Mouse (Mus musculus) heart, postnatal 0 days (tissue): ENCODE measurements around the gene Med7. TPM values are rescaled to one million over a fixed set of nuclear protein-coding genes. Genes with fewer than 3 reads are reported as not detected.

Experiments
- ATAC-seq: fragments of 200-750 bp; cut with Nextera tagmentation; 2 replicates; pipeline ENCODE4 v1.8.0; 2017; ENCODE audit warnings: low read depth, moderate number of reproducible peaks, moderate library complexity; ENCODE audit not compliant: insufficient read depth
- DNase-seq: peaks from one replicate; pipeline ENCODE4 v3.0.0-alpha.2; 2016; ENCODE audit warnings: low spot score
- H3K27ac ChIP-seq: fragments of 300-500 bp; sonication (generic); 2 replicates; pipeline ENCODE4 v1.5.1; 2014; ENCODE audit warnings: low read depth, mild to moderate bottlenecking
- H3K27me3 ChIP-seq: fragments of 300-500 bp; sonication (generic); 2 replicates; pipeline ENCODE4 v1.6.1; 2014; ENCODE audit warnings: low read length, mixed read lengths; ENCODE audit not compliant: control insufficient read depth, insufficient read depth
- H3K36me3 ChIP-seq: fragments of 300-500 bp; sonication (generic); replicated peaks from 2 replicates; pipeline ENCODE4 v1.6.1; 2014; ENCODE audit warnings: low read length, mixed read lengths; ENCODE audit not compliant: control insufficient read depth, insufficient read depth
- H3K4me1 ChIP-seq: fragments of 300-500 bp; sonication (generic); 2 replicates; pipeline ENCODE4 v1.6.1; 2014; ENCODE audit warnings: antibody characterized with exemption; ENCODE audit not compliant: control insufficient read depth, insufficient read depth
- H3K4me2 ChIP-seq: fragments of 300-500 bp; sonication (generic); 2 replicates; pipeline ENCODE4 v1.6.1; 2014; ENCODE audit warnings: low read depth, mild to moderate bottlenecking, low read length, moderate library complexity
- H3K4me3 ChIP-seq: fragments of 300-500 bp; sonication (generic); 2 replicates; pipeline ENCODE4 v1.5.1; 2014; ENCODE audit warnings: low read depth, low read length
- H3K9ac ChIP-seq: fragments of 300-500 bp; sonication (generic); replicated peaks from 2 replicates; pipeline ENCODE4 v1.6.1; 2014; ENCODE audit warnings: low read depth, low read length, mixed read lengths
- H3K9me3 ChIP-seq: fragments of 300-500 bp; sonication (generic); replicated peaks from 2 replicates; pipeline ENCODE4 v1.6.1; 2016; ENCODE audit warnings: low read length; ENCODE audit not compliant: control insufficient read depth
- CTCF ChIP-seq: IDR thresholded peaks from 2 replicates; pipeline ENCODE4 v1.5.1; 2016; ENCODE audit warnings: antibody characterized with exemption, control low read depth, low read depth
- EP300 ChIP-seq: IDR thresholded peaks from 2 replicates; pipeline ENCODE4 v1.6.1; 2016; ENCODE audit warnings: antibody characterized with exemption, low read depth
- WGBS: fragments of 180-500 bp; shearing (Covaris S2); extraction: QIAGEN DNeasy Blood & Tissue Kit; methylation state at CpG from one replicate; pipeline ENCODE4 v1.1.7; 2014; 5-methylcytosine and 5-hydroxymethylcytosine counted together
- polyA plus RNA-seq: library from polyadenylated mRNA; unstranded; fragments of >200 nt; fragmentation: Nextera tagmentation; extraction: Ambion mirVana; gene quantifications from 2 replicates; pipeline ENCODE4 v1.2.1, GENCODE M21; 2015
- total RNA-seq: library from RNA; depleted of rRNA; stranded (reverse); fragments of >200 nt; gene quantifications from 2 replicates; pipeline ENCODE4 v1.2.3, GENCODE M21; 2014; ENCODE audit warnings: low replicate concordance; rRNA removed

Med7 gene
- total and polyA plus RNA-seq, 2 experiments from 2014 or later = 7.2 to 44.0 TPM

GRCm38 (mm10) chr11:46480517-46480916, 43.8 kb downstream of the Med7 start:
- no peak overlapping the region for H3K4me3 ChIP-seq
- no peak for DNase-seq

DNA sequence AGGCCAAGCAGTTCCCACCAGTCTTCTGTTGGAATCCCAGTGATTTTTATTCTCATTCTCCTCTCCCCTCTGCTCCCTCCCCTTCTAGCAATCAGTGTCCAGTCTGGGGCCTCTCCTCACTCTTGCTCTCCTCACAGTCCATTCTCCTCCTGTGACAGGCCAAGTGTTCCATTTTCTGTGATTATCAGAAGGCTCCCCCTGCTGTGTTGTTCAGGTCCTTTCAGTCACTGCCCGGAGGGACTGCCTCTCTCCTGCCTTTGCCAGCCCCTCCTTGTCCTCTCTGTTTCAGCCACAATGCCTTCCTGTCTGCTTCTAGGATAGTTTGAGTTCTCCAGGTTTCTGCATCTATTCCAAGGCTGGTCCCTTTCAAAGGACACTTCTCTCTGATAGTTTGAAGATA, 51.5 kb downstream of the Med7 start:
- no peaks in the 10 kb centered on the region for H3K27me3 ChIP-seq
- H3K36me3 ChIP-seq = no peaks in the 10 kb centered on the region
- DNase-seq = no peak
- TF ChIP-seq CTCF (no peak), EP300 (no peak)
- no peaks in the 10 kb centered on the region for H3K9me3 ChIP-seq
- WGBS = 6% methylated on average over 1 of the region's 1 CpGs
- H3K4me2 ChIP-seq = no peak overlapping the region
- no peak overlapping the region for H3K27ac ChIP-seq
- no peak overlapping the region for H3K4me3 ChIP-seq
- ATAC-seq = no peak
- no peak overlapping the region for H3K9ac ChIP-seq
- no peaks in the 10 kb centered on the region for H3K4me1 ChIP-seq

More at GRCm38 (mm10) chr11:46480517-46480916, 43.8 kb downstream of the Med7 start:
- H3K4me1 ChIP-seq = no peaks in the 10 kb centered on the region
- H3K4me2 ChIP-seq = no peak overlapping the region
- ATAC-seq = no peak
- WGBS = 68% methylated on average over 7 of the region's 7 CpGs
- H3K9ac ChIP-seq = no peak overlapping the region
- no peaks in the 10 kb centered on the region for H3K27me3 ChIP-seq
- H3K27ac ChIP-seq = no peak overlapping the region
- H3K36me3 ChIP-seq = no peaks in the 10 kb centered on the region
- TF ChIP-seq EP300 (no peak), CTCF (no peak)
- no peaks in the 10 kb centered on the region for H3K9me3 ChIP-seq

DNA sequence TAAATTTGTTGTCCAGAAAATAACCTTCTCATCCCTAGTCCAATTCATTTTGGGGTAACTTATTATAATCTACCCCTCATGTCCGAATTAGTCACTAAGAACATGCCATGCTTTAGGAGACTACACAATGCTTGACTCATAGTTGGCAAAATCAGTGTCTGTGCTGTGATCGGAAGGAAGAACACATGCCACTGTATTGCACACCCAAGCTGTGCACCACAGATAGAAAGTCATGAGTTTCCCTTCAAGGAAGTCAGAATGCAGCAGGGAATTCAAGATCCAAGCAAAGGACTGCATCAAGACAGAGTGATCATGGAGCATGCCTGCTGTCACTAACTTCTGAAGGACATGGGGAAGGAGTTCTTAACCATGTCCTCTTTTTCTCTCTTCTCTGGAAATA, 51.9 kb downstream of the Med7 start:
- ATAC-seq (no peak), DNase-seq (no peak)
- no peaks in the 10 kb centered on the region for H3K4me1 ChIP-seq
- H3K27me3 ChIP-seq = no peaks in the 10 kb centered on the region
- H3K9ac ChIP-seq = no peak overlapping the region
- no peaks in the 10 kb centered on the region for H3K9me3 ChIP-seq
- TF ChIP-seq CTCF (no peak), EP300 (no peak)
- H3K4me3 ChIP-seq = no peak overlapping the region
- no peaks in the 10 kb centered on the region for H3K36me3 ChIP-seq
- 79% methylated on average over 2 of the region's 2 CpGs for WGBS
- no peak overlapping the region for H3K27ac ChIP-seq
- no peak overlapping the region for H3K4me2 ChIP-seq

Other genes starting within 250 kb of the Med7 start
- gene Fndc9, start 201.4 kb upstream of the Med7 start, total RNA-seq = not detected in 2 replicates
- not detected in 2 replicates for gene Fndc9, start 201.4 kb upstream of the Med7 start, polyA plus RNA-seq
- 15.6 and 22.4 TPM in 2 replicates for gene Cyfip2, start 124.1 kb upstream of the Med7 start, total RNA-seq
- 6.0 and 6.3 TPM in 2 replicates for gene Cyfip2, start 124.1 kb upstream of the Med7 start, polyA plus RNA-seq
- 1.3 TPM in 1 of 2 replicates, not detected in the other for gene Itk, start 47.4 kb upstream of the Med7 start, total RNA-seq
- not detected in 2 replicates for gene Itk, start 47.4 kb upstream of the Med7 start, polyA plus RNA-seq
- gene Fam71b, start 40.4 kb upstream of the Med7 start, total RNA-seq = not detected in 2 replicates
- gene Fam71b, start 40.4 kb upstream of the Med7 start, polyA plus RNA-seq = not detected in 2 replicates
- 1.7 TPM in 1 of 2 replicates, not detected in the other for gene Havcr2, start 18.0 kb downstream of the Med7 start, total RNA-seq
- 0.07 and 0.11 TPM in 2 replicates for gene Havcr2, start 18.0 kb downstream of the Med7 start, polyA plus RNA-seq
- gene Gm12169, start 87.3 kb downstream of the Med7 start, total RNA-seq = not detected in 2 replicates
- gene Gm12169, start 87.3 kb downstream of the Med7 start, polyA plus RNA-seq = not detected in 2 replicates
- gene BC053393, start 134.6 kb downstream of the Med7 start, total RNA-seq = not detected in 2 replicates
- 0.05 and 0.07 TPM in 2 replicates for gene BC053393, start 134.6 kb downstream of the Med7 start, polyA plus RNA-seq
- gene Dppa1, start 192.3 kb downstream of the Med7 start, total RNA-seq = not detected in 2 replicates
- gene Dppa1, start 192.3 kb downstream of the Med7 start, polyA plus RNA-seq = not detected in 2 replicates